ENCODE assay signal across 14 mouse cellular contexts in the genomic region with DNA sequence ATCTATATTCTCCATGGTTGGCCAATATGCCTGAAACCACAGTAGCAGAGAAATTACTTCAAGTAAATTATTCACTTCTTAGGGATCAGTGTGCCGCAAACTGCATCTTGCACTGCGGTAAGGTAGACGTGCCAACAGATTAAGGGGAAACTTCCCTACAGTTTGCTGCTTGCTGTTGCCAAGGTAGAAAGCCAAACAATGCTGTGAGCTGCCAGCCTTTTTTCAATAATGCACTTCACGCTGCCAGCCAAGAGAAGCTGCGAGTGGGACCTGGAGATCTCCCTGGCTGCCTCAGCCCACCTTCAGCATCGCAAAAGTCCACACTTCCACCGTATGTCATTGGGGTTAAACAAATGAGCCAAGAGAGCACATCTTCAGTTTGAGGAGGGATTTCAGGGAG.
DNase-seq lines count a peak whose midpoint lies in the region; ATAC-seq and TF ChIP-seq lines count a peak whose summit lies in the region.
"Had no signal": no experiment of that assay in that cellular context is flagged by ENCODE, and none has a peak within 500 bp of the region (broad histone marks: within the 10 kb centered on the region; RNA-seq: fewer than 3 reads in every experiment).

No protein-coding gene starts in this region.

- H3K9ac ChIP-seq in heart, adult 2 months (ENCODE audit: low read depth, low read length), result no peak overlapping the region
- H3K9ac ChIP-seq in lung, postnatal 0 days (replicated peaks; ENCODE audit: low read depth), result no peak overlapping the region
- H3K9ac ChIP-seq: embryonic facial prominence, embryonic 13.5 days; liver, postnatal 0 days; midbrain, embryonic 13.5 days had no signal

- H3K27me3 ChIP-seq in heart, adult 2 months (ENCODE audit: control insufficient read depth, insufficient read depth, low read length), result no peaks in the 10 kb centered on the region
- H3K27me3 ChIP-seq in lung, postnatal 0 days (replicated peaks; ENCODE audit: insufficient read depth, low read length), result no peaks in the 10 kb centered on the region
- H3K27me3 ChIP-seq: midbrain, embryonic 13.5 days had no signal

- TF ChIP-seq POLR2A in heart, adult 2 months (IDR thresholded peaks at IDR 0.05; ENCODE audit: insufficient read depth, low read depth, low read length), result no peak
- no peak for TF ChIP-seq POLR2A in lung, adult 2 months (IDR thresholded peaks at IDR 0.05; ENCODE audit: borderline replicate concordance, extremely low read depth, low read depth, low read length)

- ATAC-seq in lung, postnatal 0 days, result 0 out of 2 replicates have a peak, but pooled peaks have one; percentile 19
- ATAC-seq: liver, postnatal 0 days; midbrain, embryonic 13.5 days had no signal

- 60% methylated on average over 7 of the region's 7 CpGs for WGBS in heart, adult 2 months
- WGBS in lung, postnatal 0 days, result 69% methylated on average over 7 of the region's 7 CpGs
- WGBS in lung, adult 2 months, result 63% methylated on average over 7 of the region's 7 CpGs

- H3K4me2 ChIP-seq in lung, postnatal 0 days (replicated peaks; ENCODE audit: low read depth, low read length), result no peak overlapping the region
- H3K4me2 ChIP-seq: embryonic facial prominence, embryonic 13.5 days; midbrain, embryonic 13.5 days had no signal

- H3K79me2 ChIP-seq in heart, adult 2 months (replicated peaks; ENCODE audit: control insufficient read depth, insufficient read depth, low read length), result no peaks in the 10 kb centered on the region

- peak; percentile 27 to 37 for DNase-seq in cerebellum, postnatal 25 days
- DNase-seq in cerebellum, adult 11 months, result no peak
- DNase-seq in heart, postnatal 4 days, result peak; percentile 14
- no peak for DNase-seq in heart, adult 2 months
- DNase-seq in lung, postnatal 0 days (ENCODE audit: low spot score), result no peak
- DNase-seq in lung, adult 2 months, result no peak
- DNase-seq in lung, postnatal 4 days, result peak; percentile 15 to 33
- DNase-seq: B cell, adult 2 months; kidney, adult 11 months; liver, postnatal 0 days had no signal

- no peaks in the 10 kb centered on the region for H3K9me3 ChIP-seq in lung, postnatal 0 days (ENCODE audit: low read length)
- H3K9me3 ChIP-seq: embryonic facial prominence, embryonic 13.5 days; limb, embryonic 10.5 days; midbrain, embryonic 13.5 days had no signal

- no peak for TF ChIP-seq CTCF in heart, adult 2 months (IDR thresholded peaks at IDR 0.05)
- TF ChIP-seq CTCF in lung, postnatal 0 days (IDR thresholded peaks at IDR 0.05), result no peak
- TF ChIP-seq CTCF in lung, adult 2 months (IDR thresholded peaks at IDR 0.05; ENCODE audit: insufficient read depth, low read length), result no peak

- no peaks in the 10 kb centered on the region for H3K36me3 ChIP-seq in heart, adult 2 months (ENCODE audit: control insufficient read depth, insufficient read depth, low read length)
- no peaks in the 10 kb centered on the region for H3K36me3 ChIP-seq in lung, postnatal 0 days (ENCODE audit: insufficient read depth, low read length)
- H3K36me3 ChIP-seq: embryonic facial prominence, embryonic 13.5 days; limb, embryonic 10.5 days; midbrain, embryonic 13.5 days had no signal

- H3K27ac ChIP-seq in heart, adult 2 months, result no peak overlapping the region
- H3K27ac ChIP-seq in lung, postnatal 0 days (ENCODE audit: low read length), result no peak overlapping the region
- H3K27ac ChIP-seq: embryonic facial prominence, embryonic 13.5 days; limb, embryonic 10.5 days; midbrain, embryonic 13.5 days had no signal

- intact Hi-C loops in heart, adult 2 months (cut with DNase I), result no loop called here

- H3K4me3 ChIP-seq in heart, adult 2 months, result no peak overlapping the region
- H3K4me3 ChIP-seq in lung, postnatal 0 days (ENCODE audit: low read depth, low read length), result no peak overlapping the region
- no peak overlapping the region for H3K4me3 ChIP-seq in lung, adult 2 months (replicated peaks; ENCODE audit: extremely low read depth, low read depth, low read length)
- H3K4me3 ChIP-seq: embryonic facial prominence, embryonic 13.5 days; limb, embryonic 10.5 days; midbrain, embryonic 13.5 days; myocyte had no signal

- TF ChIP-seq EP300 in heart, adult 2 months (IDR thresholded peaks at IDR 0.05; ENCODE audit: insufficient read depth, low read depth, low read length), result no peak
- no peak for TF ChIP-seq EP300 in lung, postnatal 0 days (IDR thresholded peaks at IDR 0.05)

- H3K4me1 ChIP-seq in heart, adult 2 months (ENCODE audit: control insufficient read depth, insufficient read depth, low read length), result no peaks in the 10 kb centered on the region
- no peaks in the 10 kb centered on the region for H3K4me1 ChIP-seq in lung, postnatal 0 days (ENCODE audit: insufficient read depth, low read depth, low read length)
- peaks cover 3% of the 10 kb centered on the region for H3K4me1 ChIP-seq in lung, adult 2 months (ENCODE audit: control insufficient read depth, insufficient read depth, low read length)
- H3K4me1 ChIP-seq: embryonic facial prominence, embryonic 13.5 days; limb, embryonic 10.5 days had no signal

Comparison
In these comparisons a context has a peak if more than half of its experiments do, and no peak if none do; other contexts are left out.
1. DNase-seq: peak in cerebellum, postnatal 25 days (2 of 2), heart, postnatal 4 days (single experiment) and lung, postnatal 4 days (2 of 2); none in cerebellum, adult 11 months (single experiment), heart, adult 2 months (0 of 2), lung, postnatal 0 days (single experiment) and lung, adult 2 months (single experiment).